Mouse (Mus musculus) MEL (cell line): ENCODE data around the gene Kcnj9. TPM values are rescaled to one million over a fixed set of nuclear protein-coding genes. Genes with fewer than 3 reads are reported as not detected.

ENCODE experiments used
- DNase-seq: peaks from one replicate; pipeline ENCODE4 v3.0.0; 2011; ENCODE audit warnings: low read depth, low spot score
- H3K27ac ChIP-seq: 2 replicates; pipeline ENCODE4 v1.5.1; 2012; ENCODE audit warnings: low read depth, mild to moderate bottlenecking, control low read depth, low read length, moderate library complexity; ENCODE audit not compliant: control insufficient read depth
- H3K27me3 ChIP-seq, 2 experiments: fragments of 150-350 bp in 1 of 2; sonication (generic) in 1 of 2; 2 replicates each; pipeline ENCODE4 v1.6.1; 2012; ENCODE audit warnings: low read length in 2 of 2, mild to moderate bottlenecking in 2 of 2, improper control_type of control experiment in 1 of 2, moderate library complexity in 1 of 2; ENCODE audit not compliant: insufficient read depth in 2 of 2, control insufficient read depth in 1 of 2
- H3K36me3 ChIP-seq, 2 experiments: 2 replicates each; pipeline ENCODE4 v1.6.1; 2012 to 2014; ENCODE audit warnings: low read length in 2 of 2, improper control_type of control experiment in 1 of 2, inconsistent platforms in 1 of 2, mild to moderate bottlenecking in 1 of 2; ENCODE audit not compliant: insufficient read depth in 2 of 2, control insufficient read depth in 1 of 2
- H3K4me1 ChIP-seq, 2 experiments: fragments of 150-350 bp in 1 of 2; sonication (generic) in 1 of 2; 2 replicates each; pipeline ENCODE4 v1.6.1; 2012; ENCODE audit warnings: low read length in 2 of 2, improper control_type of control experiment in 1 of 2, mild to moderate bottlenecking in 1 of 2; ENCODE audit not compliant: insufficient read depth in 2 of 2, control insufficient read depth in 1 of 2
- H3K4me3 ChIP-seq, 2 experiments: fragments of 150-350 bp in 1 of 2; sonication (generic) in 1 of 2; 2 replicates each; pipeline ENCODE4 v1.5.1; 2012; ENCODE audit warnings: low read depth in 2 of 2, low read length in 2 of 2, mild to moderate bottlenecking in 2 of 2, moderate library complexity in 2 of 2, control low read depth in 1 of 2, improper control_type of control experiment in 1 of 2; ENCODE audit not compliant: control insufficient read depth in 1 of 2, insufficient read depth in 1 of 2
- H3K79me2 ChIP-seq: 2 replicates; pipeline ENCODE4 v1.6.1; 2012; ENCODE audit warnings: mild to moderate bottlenecking, low read length, moderate library complexity; ENCODE audit not compliant: control insufficient read depth, poor library complexity, insufficient read depth
- H3K9ac ChIP-seq: 2 replicates; pipeline ENCODE4 v1.6.1; 2012; ENCODE audit warnings: low read depth, mild to moderate bottlenecking, control low read depth, low read length, moderate library complexity; ENCODE audit not compliant: control insufficient read depth, poor library complexity, severe bottlenecking
- H3K9me3 ChIP-seq: fragments of 150-350 bp; sonication (generic); replicated peaks from 2 replicates; pipeline ENCODE4 v1.6.1; 2012; ENCODE audit warnings: mild to moderate bottlenecking, low read length, improper control_type of control experiment, moderate library complexity; ENCODE audit not compliant: insufficient read depth
- CHD1 ChIP-seq: IDR thresholded peaks from 2 replicates; pipeline ENCODE4 v1.6.1; 2012; ENCODE audit warnings: low read depth, mild to moderate bottlenecking, inconsistent platforms, low read length, improper control_type of control experiment
- CTCF ChIP-seq, 3 experiments: IDR thresholded peaks in 2 of 3; conservative IDR thresholded peaks in 1 of 3; 2 replicates each; pipeline ENCODE4 v1.5.1; 2011 to 2012; ENCODE audit warnings: low read length in 3 of 3, low read depth in 2 of 3, mild to moderate bottlenecking in 2 of 3, improper control_type of control experiment in 1 of 3, inconsistent platforms in 1 of 3, mixed read lengths in 1 of 3, moderate library complexity in 1 of 3; ENCODE audit not compliant: control insufficient read depth in 1 of 3, insufficient read depth in 1 of 3, poor library complexity in 1 of 3, severe bottlenecking in 1 of 3
- ELF1 ChIP-seq: IDR thresholded peaks from 2 replicates; pipeline ENCODE4 v1.6.1; 2014; ENCODE audit warnings: low read depth, mild to moderate bottlenecking, inconsistent platforms, low read length, improper control_type of control experiment, moderate library complexity
- EP300 ChIP-seq, 2 experiments: IDR thresholded peaks; 2 replicates each; pipeline ENCODE4 v1.6.1; 2011; ENCODE audit warnings: improper control_type of control experiment in 2 of 2, low read length in 2 of 2, low read depth in 1 of 2, mild to moderate bottlenecking in 1 of 2
- ETS1 ChIP-seq: IDR thresholded peaks from 2 replicates; pipeline ENCODE4 v1.6.1; 2012; ENCODE audit warnings: low read depth, mild to moderate bottlenecking, inconsistent platforms, low read length, improper control_type of control experiment, moderate library complexity
- GABPA ChIP-seq: IDR thresholded peaks from 2 replicates; pipeline ENCODE4 v1.6.1; 2012; ENCODE audit warnings: low read depth, mild to moderate bottlenecking, inconsistent platforms, low read length, improper control_type of control experiment, moderate library complexity
- GATA1 ChIP-seq: IDR thresholded peaks from 2 replicates; pipeline ENCODE4 v1.6.1; 2011; ENCODE audit warnings: low read depth, low read length, improper control_type of control experiment
- KAT2A ChIP-seq: conservative IDR thresholded peaks from 2 replicates; pipeline ENCODE4 v1.6.1; 2012; ENCODE audit warnings: low read depth, low read length, improper control_type of control experiment, inconsistent platforms
- MAFK ChIP-seq: IDR thresholded peaks from 2 replicates; pipeline ENCODE4 v1.6.1; 2011; ENCODE audit warnings: low read depth, mild to moderate bottlenecking, low read length, improper control_type of control experiment, borderline replicate concordance
- MAX ChIP-seq: IDR thresholded peaks from 2 replicates; pipeline ENCODE4 v1.6.1; 2011; ENCODE audit warnings: low read length, improper control_type of control experiment
- MAZ ChIP-seq: IDR thresholded peaks from 2 replicates; pipeline ENCODE4 v1.6.1; 2012; ENCODE audit warnings: low read depth, mild to moderate bottlenecking, inconsistent platforms, low read length, improper control_type of control experiment
- MXI1 ChIP-seq: IDR thresholded peaks from 2 replicates; pipeline ENCODE4 v1.6.1; 2011; ENCODE audit warnings: mild to moderate bottlenecking, low read depth, low read length, improper control_type of control experiment
- MYC ChIP-seq: IDR thresholded peaks from 2 replicates; pipeline ENCODE4 v1.6.1; 2011; ENCODE audit warnings: low read depth, mild to moderate bottlenecking, low read length, improper control_type of control experiment, moderate library complexity
- NRF1 ChIP-seq: IDR thresholded peaks from 2 replicates; pipeline ENCODE4 v1.6.1; 2014; ENCODE audit warnings: low read depth, mild to moderate bottlenecking, inconsistent platforms, low read length, improper control_type of control experiment, moderate library complexity; ENCODE audit not compliant: poor library complexity, insufficient read depth, severe bottlenecking
- POLR2A ChIP-seq, 2 experiments: IDR thresholded peaks; 2 replicates each; pipeline ENCODE4 v1.6.1; 2011 to 2012; ENCODE audit warnings: low read length in 2 of 2, mild to moderate bottlenecking in 2 of 2, control low read depth in 1 of 2, improper control_type of control experiment in 1 of 2, low read depth in 1 of 2, moderate library complexity in 1 of 2; ENCODE audit not compliant: control insufficient read depth in 1 of 2, insufficient read depth in 1 of 2, poor library complexity in 1 of 2
- RCOR1 ChIP-seq: IDR thresholded peaks from 2 replicates; pipeline ENCODE4 v1.6.1; 2012; ENCODE audit warnings: low read depth, mild to moderate bottlenecking, inconsistent platforms, low read length, improper control_type of control experiment
- SIN3A ChIP-seq: IDR thresholded peaks from 2 replicates; pipeline ENCODE4 v1.6.1; 2012; ENCODE audit warnings: low read length, improper control_type of control experiment, inconsistent platforms
- SMC3 ChIP-seq: IDR thresholded peaks from 2 replicates; pipeline ENCODE4 v1.6.1; 2011; ENCODE audit warnings: low read depth, low read length, improper control_type of control experiment
- TAL1 ChIP-seq: IDR thresholded peaks from 2 replicates; pipeline ENCODE4 v1.6.1; 2012; ENCODE audit warnings: mild to moderate bottlenecking, inconsistent platforms, low read length, moderate library complexity, mixed read lengths
- TBP ChIP-seq: IDR thresholded peaks from 2 replicates; pipeline ENCODE4 v1.8.0; 2011; ENCODE audit warnings: low read depth, low read length, improper control_type of control experiment
- TCF12 ChIP-seq: IDR thresholded peaks from 2 replicates; pipeline ENCODE4 v1.6.1; 2014; ENCODE audit warnings: low read depth, mild to moderate bottlenecking, inconsistent platforms, low read length, improper control_type of control experiment, moderate library complexity
- UBTF ChIP-seq: IDR thresholded peaks from 2 replicates; pipeline ENCODE4 v1.6.1; 2012; ENCODE audit warnings: low read depth, mild to moderate bottlenecking, inconsistent platforms, low read length, improper control_type of control experiment, moderate library complexity, borderline replicate concordance; ENCODE audit not compliant: insufficient read depth
- USF2 ChIP-seq, 2 experiments: IDR thresholded peaks; 2 replicates each; pipeline ENCODE4 v1.6.1; 2011 to 2012; ENCODE audit warnings: improper control_type of control experiment in 2 of 2, low read length in 2 of 2, borderline replicate concordance in 1 of 2, inconsistent platforms in 1 of 2, low read depth in 1 of 2, mild to moderate bottlenecking in 1 of 2; ENCODE audit not compliant: insufficient read depth in 1 of 2
- ZKSCAN1 ChIP-seq: IDR thresholded peaks from 2 replicates; pipeline ENCODE4 v1.6.1; 2012; ENCODE audit warnings: low read depth, mild to moderate bottlenecking, inconsistent platforms, low read length, improper control_type of control experiment, moderate library complexity
- ZMIZ1 ChIP-seq: IDR thresholded peaks from 2 replicates; pipeline ENCODE4 v1.6.1; 2012; ENCODE audit warnings: low read depth, mild to moderate bottlenecking, inconsistent platforms, low read length, improper control_type of control experiment, moderate library complexity
- ZNF384 ChIP-seq: IDR thresholded peaks from 2 replicates; pipeline ENCODE4 v1.6.1; 2012; ENCODE audit warnings: low read depth, mild to moderate bottlenecking, inconsistent platforms, low read length, improper control_type of control experiment
- polyA plus RNA-seq, 2 experiments: library from polyadenylated mRNA; stranded (reverse) in 1 of 2; unstranded in 1 of 2; fragments of >175 nt in 1 of 2; fragments of >200 nt in 1 of 2; gene quantifications; 2 replicates each; pipeline versions ENCODE4 v1.2.1 to v1.2.4; 2012; ENCODE audit warnings: low replicate concordance in 2 of 2, low read depth in 1 of 2; ENCODE audit not compliant: insufficient read length in 2 of 2, insufficient read depth in 1 of 2, missing spikeins in 1 of 2
- total RNA-seq: library from RNA; depleted of rRNA; stranded (reverse); fragments of 300-350 nt; gene quantifications from 2 replicates; pipeline ENCODE4 v1.2.3, GENCODE M21; 2012

The Kcnj9 gene
- total and polyA plus RNA-seq, 3 experiments: 0.08 TPM; not detected in 2

GRCm38 (mm10) chr1:172305635-172306034, 23.5 kb downstream of the Kcnj9 start:
- H3K36me3 ChIP-seq: peaks cover 0 to 35% of the 10 kb centered on the region in 2 experiments; a peak in 2 of 4 replicates
- H3K79me2 ChIP-seq: peaks cover 2% of the 10 kb centered on the region; the same call in 1 of the 2 replicates
- no peak overlapping the region for H3K9ac ChIP-seq
- H3K4me1 ChIP-seq: peaks cover 9 to 45% of the 10 kb centered on the region in 2 experiments
- DNase-seq: peak; percentile 49
- TF ChIP-seq CTCF (IDR thresholded peaks at IDR 0.05 in 2 of 3, conservative IDR thresholded peaks at IDR 0.05 in 1 of 3; ENCODE audit: control insufficient read depth in 1 of 3, insufficient read depth in 1 of 3, low read depth in 2 of 3, low read length in 3 of 3, poor library complexity in 1 of 3, severe bottlenecking in 1 of 3): peak; percentile 42 to 59 (median 49); a peak in 5 of 6 replicates
- peak; percentile 47 for TF ChIP-seq SMC3
- TF ChIP-seq MYC: no peak
- no peak for TF ChIP-seq ZNF384
- H3K9me3 ChIP-seq: no peaks in the 10 kb centered on the region
- H3K27me3 ChIP-seq: no peaks in the 10 kb centered on the region
- H3K4me3 ChIP-seq: no peak overlapping the region
- H3K27ac ChIP-seq: no peak overlapping the region

DNA sequence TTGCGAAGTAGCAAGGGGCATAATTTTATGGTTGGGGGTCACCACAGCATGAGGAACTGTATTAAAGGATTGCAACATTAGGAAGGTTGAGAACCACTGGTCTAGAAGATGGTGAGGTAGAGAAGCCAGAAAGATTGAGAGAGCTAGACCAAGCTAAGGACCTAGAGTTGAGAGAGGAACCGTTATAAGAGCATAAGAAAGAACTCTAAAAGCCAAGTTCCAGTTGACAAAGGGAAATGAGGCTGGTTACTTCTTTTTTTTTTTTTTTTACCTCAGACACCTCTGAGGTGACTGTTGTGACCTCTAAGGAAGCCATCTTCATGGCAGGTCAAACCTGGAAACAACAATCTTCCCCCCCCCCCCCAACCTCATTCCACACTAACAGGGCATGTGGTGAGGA, 24.0 kb downstream of the Kcnj9 start:
- H3K4me1 ChIP-seq: peaks cover 9 to 45% of the 10 kb centered on the region in 2 experiments
- TF ChIP-seq ZNF384 (peak; percentile 92), TBP (no peak)

GRCm38 (mm10) chr1:172304443-172304842, 24.7 kb downstream of the Kcnj9 start:
- H3K27me3 ChIP-seq: no peaks in the 10 kb centered on the region
- no peaks in the 10 kb centered on the region for H3K9me3 ChIP-seq
- peak overlapping the region in 1 of 2 experiments; percentile 10; a peak in 1 of 4 replicates for H3K4me3 ChIP-seq
- DNase-seq: peak; percentile 88
- H3K79me2 ChIP-seq: no peaks in the 10 kb centered on the region
- peaks cover 0 to 35% of the 10 kb centered on the region in 2 experiments; a peak in 2 of 4 replicates for H3K36me3 ChIP-seq
- peak overlapping the region; percentile 75 for H3K27ac ChIP-seq
- H3K9ac ChIP-seq: peak overlapping the region; percentile 32
- H3K4me1 ChIP-seq: peaks cover 9 to 43% of the 10 kb centered on the region in 2 experiments
- TF ChIP-seq USF2 (IDR thresholded peaks at IDR 0.05; ENCODE audit: borderline replicate concordance in 1 of 2, insufficient read depth in 1 of 2, low read depth in 1 of 2, low read length in 2 of 2) (no peak), TAL1 (peak; percentile 72), MAX (no peak), GATA1 (peak; percentile 65; the same call in 1 of the 2 replicates), ZMIZ1 (no peak), MXI1 (peak; percentile 48; the same call in 1 of the 2 replicates), NRF1 (peak; percentile 74), MAFK (no peak), EP300 (IDR thresholded peaks at IDR 0.05; ENCODE audit: low read depth in 1 of 2, low read length in 2 of 2) (peak in 1 of 2 experiments; percentile 90; a peak in 3 of 4 replicates), GABPA (no peak), TCF12 (peak; percentile 92), KAT2A (no peak), SIN3A (peak; percentile 65), ZKSCAN1 (no peak), UBTF (no peak), ELF1 (no peak), CHD1 (no peak), ETS1 (peak; percentile 70; the same call in 1 of the 2 replicates), RCOR1 (peak; percentile 90), POLR2A (IDR thresholded peaks at IDR 0.05; ENCODE audit: control insufficient read depth in 1 of 2, insufficient read depth in 1 of 2, low read depth in 1 of 2, low read length in 2 of 2, poor library complexity in 1 of 2) (no peak), MAZ (peak; percentile 96)

More for the DNA sequence above, 24.0 kb downstream of the Kcnj9 start:
- H3K9ac ChIP-seq: peak overlapping the region; percentile 32
- peaks cover 0 to 35% of the 10 kb centered on the region in 2 experiments; a peak in 2 of 4 replicates for H3K36me3 ChIP-seq
- peak overlapping the region; percentile 75 for H3K27ac ChIP-seq
- no peaks in the 10 kb centered on the region for H3K27me3 ChIP-seq
- H3K4me3 ChIP-seq: no peak overlapping the region
- DNase-seq: peak; percentile 56
- H3K9me3 ChIP-seq: no peaks in the 10 kb centered on the region
- peaks cover 2% of the 10 kb centered on the region; the same call in 1 of the 2 replicates for H3K79me2 ChIP-seq
